Comparison of ENCODE assay signal across 8 mouse cellular contexts in the genomic region with DNA sequence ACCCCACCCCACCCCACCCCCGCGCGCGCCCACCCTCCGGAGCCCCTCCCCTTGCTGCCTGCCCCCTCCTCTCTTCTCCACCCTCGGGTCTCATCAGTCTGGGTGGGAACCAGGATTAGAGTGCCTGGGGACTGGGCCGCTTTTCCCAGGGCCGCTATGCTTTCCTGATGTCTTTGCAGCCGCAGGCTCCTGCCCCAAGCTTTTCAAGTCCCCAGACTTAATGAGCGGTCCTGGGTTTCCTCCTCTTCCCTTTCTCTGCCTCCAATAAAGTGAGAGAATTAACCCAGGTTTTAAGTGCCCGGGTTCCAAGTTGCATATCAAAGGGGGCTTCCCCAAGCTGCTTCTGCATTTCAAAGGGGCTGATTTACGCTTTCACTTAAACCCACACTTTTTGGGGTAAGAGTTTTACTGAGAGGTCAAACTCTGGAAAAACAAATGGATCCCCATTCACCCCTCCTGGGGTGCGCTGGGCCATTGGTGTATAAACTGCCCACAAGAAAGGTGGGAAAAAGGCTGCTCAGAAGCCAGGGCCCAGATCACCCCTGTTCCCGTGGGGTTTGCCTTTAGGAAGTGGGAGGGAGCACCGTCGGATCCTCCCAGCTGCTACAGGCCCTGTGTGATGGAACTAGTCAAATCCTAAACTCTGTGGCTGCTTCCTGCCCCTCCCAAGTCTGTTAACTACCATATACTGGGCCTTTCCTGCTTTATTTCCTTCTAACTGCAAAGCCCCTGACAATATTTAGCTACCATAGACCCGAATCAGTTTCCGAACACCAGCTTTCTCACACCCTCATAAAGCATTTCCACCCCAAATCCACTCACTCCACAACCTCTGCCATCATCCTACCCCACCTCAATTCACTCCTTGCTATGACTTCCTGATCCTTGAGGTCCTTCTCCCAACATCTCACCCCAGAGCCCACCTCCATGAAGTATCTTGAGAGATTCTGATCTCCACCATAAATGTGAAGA.
DNase-seq lines count a peak whose midpoint lies in the region; ATAC-seq and TF ChIP-seq lines count a peak whose summit lies in the region.

No protein-coding gene starts in this region.

- peak; percentile 91 for DNase-seq in brain, embryonic 14.5 days (ENCODE audit: low read depth)
- peak; percentile 51 for DNase-seq in heart, postnatal 0 days (ENCODE audit: low spot score)
- DNase-seq in natural killer cell, adult 2 months (ENCODE audit: low spot score in 2 of 2): no peak
- DNase-seq in ovary, postnatal 36 days (ENCODE audit: low spot score): no peak
- DNase-seq in gastrocnemius, postnatal 10 days: no peak
- DNase-seq in gastrocnemius, adult 8-10 months (ENCODE audit: low spot score in 2 of 2): no peak

- no peaks in the 10 kb centered on the region for H3K36me3 ChIP-seq in E14TG2a.4 (ENCODE audit: insufficient read depth, low read length)
- no peaks in the 10 kb centered on the region for H3K36me3 ChIP-seq in heart, postnatal 0 days (replicated peaks; ENCODE audit: control insufficient read depth, insufficient read depth, low read length)
- H3K36me3 ChIP-seq in limb, embryonic 15.5 days: no peaks in the 10 kb centered on the region

- 0 out of 2 replicates have a peak overlapping the region, but pooled peaks have one; percentile 13 for H3K4me2 ChIP-seq in heart, postnatal 0 days (ENCODE audit: low read depth, low read length)
- H3K4me2 ChIP-seq in limb, embryonic 15.5 days: peak overlapping the region; percentile 35

- H3K27me3 ChIP-seq in E14TG2a.4 (ENCODE audit: insufficient read depth, low read length): peaks cover 89% of the 10 kb centered on the region
- no peaks in the 10 kb centered on the region for H3K27me3 ChIP-seq in heart, postnatal 0 days (ENCODE audit: control insufficient read depth, insufficient read depth, low read length)
- H3K27me3 ChIP-seq in limb, embryonic 15.5 days: no peaks in the 10 kb centered on the region

- peak overlapping the region; percentile 49 for H3K4me3 ChIP-seq in E14TG2a.4 (replicated peaks; ENCODE audit: low read length)
- no peak overlapping the region for H3K4me3 ChIP-seq in heart, postnatal 0 days (ENCODE audit: low read depth, low read length)
- no peak overlapping the region for H3K4me3 ChIP-seq in limb, embryonic 15.5 days

- TF ChIP-seq EP300 in heart, postnatal 0 days (IDR thresholded peaks at IDR 0.05; ENCODE audit: low read depth): no peak

- TF ChIP-seq CTCF in E14TG2a.4 (conservative IDR thresholded peaks at IDR 0.05; ENCODE audit: low read length): no peak
- TF ChIP-seq CTCF in brain, embryonic 14.5 days (IDR thresholded peaks at IDR 0.05; ENCODE audit: borderline replicate concordance, extremely low read depth, insufficient read depth, insufficient read length): no peak
- TF ChIP-seq CTCF in heart, postnatal 0 days (IDR thresholded peaks at IDR 0.05; ENCODE audit: low read depth): no peak

- H3K9me3 ChIP-seq in E14TG2a.4 (ENCODE audit: low read length): peaks cover 14% of the 10 kb centered on the region
- H3K9me3 ChIP-seq in heart, postnatal 0 days (replicated peaks; ENCODE audit: control insufficient read depth, low read length): no peaks in the 10 kb centered on the region
- H3K9me3 ChIP-seq in limb, embryonic 15.5 days: no peaks in the 10 kb centered on the region

- no peak for TF ChIP-seq POLR2A in brain, embryonic 14.5 days (IDR thresholded peaks at IDR 0.05; ENCODE audit: borderline replicate concordance, extremely low read depth, insufficient read depth, insufficient read length, poor library complexity, severe bottlenecking)

- 43% methylated on average over 18 of the region's 18 CpGs for WGBS in heart, postnatal 0 days
- WGBS in limb, embryonic 15.5 days: 10% methylated on average over 18 of the region's 18 CpGs

- peaks cover 33% of the 10 kb centered on the region for H3K4me1 ChIP-seq in E14TG2a.4 (replicated peaks; ENCODE audit: low read depth, low read length)
- peaks cover 28% of the 10 kb centered on the region for H3K4me1 ChIP-seq in heart, postnatal 0 days (ENCODE audit: control insufficient read depth, insufficient read depth)
- H3K4me1 ChIP-seq in limb, embryonic 15.5 days: peaks cover 46% of the 10 kb centered on the region

- peak overlapping the region; percentile 21 for H3K27ac ChIP-seq in heart, postnatal 0 days (ENCODE audit: low read depth)
- H3K27ac ChIP-seq in limb, embryonic 15.5 days: peak overlapping the region; percentile 89

- no peak overlapping the region; the same call in 1 of the 2 replicates for H3K9ac ChIP-seq in heart, postnatal 0 days (replicated peaks; ENCODE audit: low read depth, low read length)
- no peak overlapping the region for H3K9ac ChIP-seq in limb, embryonic 15.5 days

- ATAC-seq in heart, postnatal 0 days (ENCODE audit: insufficient read depth, low read depth): peak; percentile 32; the same call in 1 of the 2 replicates
- no peak for ATAC-seq in limb, embryonic 15.5 days (ENCODE audit: insufficient number of reproducible peaks, low FRiP score, low TSS enrichment, low read depth)

Comparison
In these comparisons a context has a peak if more than half of its experiments do, and no peak if none do; other contexts are left out.
1. DNase-seq: peak in brain, embryonic 14.5 days (single experiment) and heart, postnatal 0 days (single experiment); none in natural killer cell, adult 2 months (0 of 2), ovary, postnatal 36 days (single experiment), gastrocnemius, postnatal 10 days (single experiment) and gastrocnemius, adult 8-10 months (0 of 2).